In the genomic region with DNA sequence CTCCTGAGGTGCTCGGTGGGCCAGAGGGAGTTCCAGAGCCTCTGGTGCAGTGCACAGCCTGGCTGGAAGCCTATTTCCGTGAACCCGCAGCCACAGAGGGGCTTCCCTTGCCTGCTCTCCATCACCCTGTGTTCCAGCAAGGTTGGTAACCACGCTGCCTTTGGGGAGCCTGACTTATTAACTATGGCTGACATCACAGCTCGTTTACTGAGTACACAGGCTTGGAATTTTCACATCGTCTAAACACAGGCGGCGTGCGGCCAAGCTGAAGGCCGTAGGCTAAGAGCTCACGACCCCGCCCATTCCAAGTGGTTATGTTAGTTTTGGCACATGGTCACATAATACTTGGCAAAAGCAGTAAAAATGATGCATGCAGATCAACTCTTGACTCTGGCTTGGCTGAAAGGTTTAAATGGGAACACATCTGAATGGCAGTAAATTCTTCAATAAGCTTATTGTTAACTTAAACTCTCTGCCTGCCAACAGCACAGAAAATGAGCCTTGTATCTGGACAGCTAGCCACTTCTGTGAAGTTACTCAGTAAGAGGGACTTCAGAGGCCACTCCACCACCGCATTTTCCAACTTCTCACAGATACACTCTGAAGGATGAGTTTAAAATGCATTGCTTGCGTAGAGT, we compare ENCODE assay signal across 8 mouse cellular contexts.
DNase-seq lines count a peak whose midpoint lies in the region; ATAC-seq and TF ChIP-seq lines count a peak whose summit lies in the region.

No protein-coding gene starts in this region.

- H3K9ac ChIP-seq in heart, postnatal 0 days (replicated peaks; ENCODE audit: low read depth, low read length) = no peak overlapping the region
- H3K9ac ChIP-seq in neural tube, embryonic 15.5 days (replicated peaks) = no peak overlapping the region

- TF ChIP-seq EP300 in heart, postnatal 0 days (IDR thresholded peaks at IDR 0.05; ENCODE audit: low read depth) = no peak

- no peaks in the 10 kb centered on the region for H3K27me3 ChIP-seq in embryonic facial prominence, embryonic 10.5 days (replicated peaks; ENCODE audit: low read depth, poor library complexity, severe bottlenecking)
- H3K27me3 ChIP-seq in heart, postnatal 0 days (ENCODE audit: control insufficient read depth, insufficient read depth, low read length) = no peaks in the 10 kb centered on the region
- H3K27me3 ChIP-seq in neural tube, embryonic 15.5 days (replicated peaks) = 0 out of 2 replicates have a peak, but pooled peaks cover 8% of the 10 kb centered on the region

- 0 out of 2 replicates have a peak overlapping the region, but pooled peaks have one; percentile 57 for H3K27ac ChIP-seq in embryonic facial prominence, embryonic 10.5 days (replicated peaks)
- no peak overlapping the region for H3K27ac ChIP-seq in heart, postnatal 0 days (ENCODE audit: low read depth)
- peak overlapping the region; percentile 41; the same call in 1 of the 2 replicates for H3K27ac ChIP-seq in neural tube, embryonic 15.5 days (replicated peaks)

- no peak overlapping the region; the same call in 1 of the 2 replicates for H3K4me2 ChIP-seq in heart, postnatal 0 days (ENCODE audit: low read depth, low read length)
- H3K4me2 ChIP-seq in neural tube, embryonic 15.5 days = 0 out of 2 replicates have a peak overlapping the region, but pooled peaks have one; percentile 21

- 62% methylated on average over 14 of the region's 14 CpGs for WGBS in embryonic facial prominence, embryonic 10.5 days
- WGBS in heart, postnatal 0 days = 24% methylated on average over 14 of the region's 14 CpGs
- WGBS in neural tube, embryonic 15.5 days = 24% methylated on average over 14 of the region's 14 CpGs

- ATAC-seq in heart, postnatal 0 days (ENCODE audit: insufficient read depth, low read depth) = peak; percentile 67
- ATAC-seq in neural tube, embryonic 15.5 days (ENCODE audit: low FRiP score) = no peak

- peak; percentile 30 to 60 for DNase-seq in cerebellum, postnatal 10 days
- no peak for DNase-seq in cerebellum, adult 11-12 months
- DNase-seq in embryonic facial prominence, embryonic 10.5 days (ENCODE audit: low spot score) = no peak
- DNase-seq in heart, postnatal 0 days (ENCODE audit: low spot score) = peak; percentile 55
- peak; percentile 81 to 87 for DNase-seq in kidney, postnatal 4 days
- no peak for DNase-seq in thymus, postnatal 14 days
- no peak for DNase-seq in thymus, postnatal 36 days

- TF ChIP-seq CTCF in heart, postnatal 0 days (IDR thresholded peaks at IDR 0.05; ENCODE audit: low read depth) = no peak

- H3K9me3 ChIP-seq in embryonic facial prominence, embryonic 10.5 days = no peaks in the 10 kb centered on the region
- H3K9me3 ChIP-seq in heart, postnatal 0 days (replicated peaks; ENCODE audit: control insufficient read depth, low read length) = no peaks in the 10 kb centered on the region
- no peaks in the 10 kb centered on the region for H3K9me3 ChIP-seq in neural tube, embryonic 15.5 days (replicated peaks)

- H3K36me3 ChIP-seq in embryonic facial prominence, embryonic 10.5 days (replicated peaks) = no peaks in the 10 kb centered on the region
- no peaks in the 10 kb centered on the region for H3K36me3 ChIP-seq in heart, postnatal 0 days (replicated peaks; ENCODE audit: control insufficient read depth, insufficient read depth, low read length)
- H3K36me3 ChIP-seq in neural tube, embryonic 15.5 days = no peaks in the 10 kb centered on the region

- no peak overlapping the region for H3K4me3 ChIP-seq in embryonic facial prominence, embryonic 10.5 days
- H3K4me3 ChIP-seq in heart, postnatal 0 days (ENCODE audit: low read depth, low read length) = no peak overlapping the region
- H3K4me3 ChIP-seq in neural tube, embryonic 15.5 days (replicated peaks) = no peak overlapping the region

- H3K4me1 ChIP-seq in embryonic facial prominence, embryonic 10.5 days = peaks cover 29% of the 10 kb centered on the region
- H3K4me1 ChIP-seq in heart, postnatal 0 days (ENCODE audit: control insufficient read depth, insufficient read depth) = peaks cover 19% of the 10 kb centered on the region
- peaks cover 18% of the 10 kb centered on the region for H3K4me1 ChIP-seq in neural tube, embryonic 15.5 days

Comparison
In these comparisons a context has a peak if more than half of its experiments do, and no peak if none do; other contexts are left out.
1. DNase-seq: peak in cerebellum, postnatal 10 days (2 of 2), heart, postnatal 0 days (single experiment) and kidney, postnatal 4 days (2 of 2); none in cerebellum, adult 11-12 months (single experiment), embryonic facial prominence, embryonic 10.5 days (single experiment), thymus, postnatal 14 days (single experiment) and thymus, postnatal 36 days (0 of 2).